Mouse (Mus musculus) heart, embryonic 15.5 days (tissue): Measurements from ENCODE around the gene Mad2l1bp. TPM values are rescaled to one million over a fixed set of nuclear protein-coding genes. Genes with fewer than 3 reads are reported as not detected.

Experiments used
- ATAC-seq: fragments of 200-750 bp; cut with Nextera tagmentation; replicated peaks from 2 replicates; pipeline ENCODE4 v1.8.0; 2017; ENCODE audit warnings: low read depth, moderate TSS enrichment; ENCODE audit not compliant: insufficient number of reproducible peaks, insufficient read depth, low FRiP score
- H3K27ac ChIP-seq: fragments of 300-500 bp; sonication (generic); 2 replicates; pipeline ENCODE4 v1.5.1; 2015; ENCODE audit warnings: mild to moderate bottlenecking, inconsistent platforms
- H3K27me3 ChIP-seq: fragments of 300-500 bp; sonication (generic); 2 replicates; pipeline ENCODE4 v1.6.1; 2015; ENCODE audit warnings: inconsistent platforms
- H3K36me3 ChIP-seq: fragments of 300-500 bp; sonication (generic); 2 replicates; pipeline ENCODE4 v1.6.1; 2015; ENCODE audit warnings: mild to moderate bottlenecking, inconsistent platforms
- H3K4me1 ChIP-seq: fragments of 300-500 bp; sonication (generic); replicated peaks from 2 replicates; pipeline ENCODE4 v1.6.1; 2015; ENCODE audit warnings: inconsistent platforms
- H3K4me2 ChIP-seq: fragments of 300-500 bp; sonication (generic); 2 replicates; pipeline ENCODE4 v1.6.1; 2015; ENCODE audit warnings: inconsistent platforms, mild to moderate bottlenecking, moderate library complexity
- H3K4me3 ChIP-seq: fragments of 300-500 bp; sonication (generic); 2 replicates; pipeline ENCODE4 v1.5.1; 2015; ENCODE audit warnings: mild to moderate bottlenecking, inconsistent platforms
- H3K9ac ChIP-seq: fragments of 300-500 bp; sonication (generic); 2 replicates; pipeline ENCODE4 v1.6.1; 2015; ENCODE audit warnings: mild to moderate bottlenecking, inconsistent platforms
- H3K9me3 ChIP-seq: fragments of 300-500 bp; sonication (generic); replicated peaks from 2 replicates; pipeline ENCODE4 v1.6.1; 2016; ENCODE audit warnings: inconsistent platforms
- WGBS: fragments of 180-500 bp; shearing (Covaris S2); methylation state at CpG from one replicate; pipeline ENCODE4 v1.1.7; 2015; ENCODE audit warnings: mixed read lengths; 5-methylcytosine and 5-hydroxymethylcytosine counted together
- polyA plus RNA-seq: library from polyadenylated mRNA; unstranded; fragments of >200 nt; fragmentation: Nextera tagmentation; extraction: Ambion mirVana; gene quantifications from 2 replicates; pipeline ENCODE4 v1.2.1, GENCODE M21; 2015

The Mad2l1bp gene
- polyA plus RNA-seq, 1 experiment from 2014 or later: 31.4 TPM

DNA sequence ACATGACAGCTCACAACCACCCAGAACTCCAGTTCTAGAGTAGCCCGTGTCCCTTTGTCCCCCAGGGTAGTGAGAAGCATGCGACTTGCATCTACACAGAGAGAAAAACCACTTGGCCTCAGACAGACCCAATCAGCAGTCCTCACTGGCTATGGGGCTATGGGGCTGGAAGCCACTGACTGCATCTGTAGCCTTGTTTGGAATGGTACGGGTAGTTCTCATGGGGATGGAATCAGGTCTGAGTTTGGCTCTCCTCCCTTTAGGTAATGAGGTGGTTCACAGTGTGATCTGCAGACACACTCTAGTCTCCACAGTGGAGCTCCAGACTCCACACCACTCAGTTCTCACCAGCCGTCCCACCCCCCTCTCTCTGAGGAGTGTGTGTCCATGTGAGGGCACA lies 30.1 kb downstream of the Mad2l1bp start:
- 90% methylated on average over 4 of the region's 4 CpGs for WGBS
- Histone ChIP-seq H3K36me3 (peaks cover 62% of the 10 kb centered on the region), H3K9me3 (no peaks in the 10 kb centered on the region), H3K27ac (0 out of 2 replicates have a peak overlapping the region, but pooled peaks have one; percentile 29), H3K9ac (no peak overlapping the region), H3K4me1 (peaks cover 8% of the 10 kb centered on the region), H3K4me2 (no peak overlapping the region), H3K4me3 (no peak overlapping the region), H3K27me3 (no peaks in the 10 kb centered on the region)
- no peak for ATAC-seq

DNA sequence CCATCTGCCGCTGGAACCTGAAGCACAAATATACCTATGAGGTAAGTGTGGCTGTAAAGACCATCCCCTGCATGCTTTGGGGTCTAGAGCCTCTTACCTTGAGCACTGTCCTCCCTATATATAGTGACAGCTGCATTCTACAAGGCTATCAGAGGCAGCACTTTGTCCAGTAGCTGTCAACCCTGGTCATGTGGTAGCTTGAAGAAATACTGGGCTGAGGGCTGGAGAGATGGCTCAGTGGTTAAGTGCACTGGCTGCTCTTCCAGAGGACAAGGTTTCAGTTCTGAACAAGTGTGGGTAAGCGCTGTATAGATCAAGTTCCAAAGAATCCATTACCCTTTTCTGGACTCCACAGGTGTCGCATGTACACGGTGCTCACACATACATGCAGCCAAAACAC lies 30.6 kb downstream of the Mad2l1bp start:
- ATAC-seq: no peak
- Histone ChIP-seq H3K4me3 (no peak overlapping the region), H3K9ac (no peak overlapping the region), H3K36me3 (peaks cover 62% of the 10 kb centered on the region), H3K27me3 (no peaks in the 10 kb centered on the region), H3K27ac (no peak overlapping the region), H3K4me1 (peaks cover 13% of the 10 kb centered on the region), H3K4me2 (no peak overlapping the region), H3K9me3 (no peaks in the 10 kb centered on the region)
- 94% methylated on average over 4 of the region's 4 CpGs for WGBS

DNA sequence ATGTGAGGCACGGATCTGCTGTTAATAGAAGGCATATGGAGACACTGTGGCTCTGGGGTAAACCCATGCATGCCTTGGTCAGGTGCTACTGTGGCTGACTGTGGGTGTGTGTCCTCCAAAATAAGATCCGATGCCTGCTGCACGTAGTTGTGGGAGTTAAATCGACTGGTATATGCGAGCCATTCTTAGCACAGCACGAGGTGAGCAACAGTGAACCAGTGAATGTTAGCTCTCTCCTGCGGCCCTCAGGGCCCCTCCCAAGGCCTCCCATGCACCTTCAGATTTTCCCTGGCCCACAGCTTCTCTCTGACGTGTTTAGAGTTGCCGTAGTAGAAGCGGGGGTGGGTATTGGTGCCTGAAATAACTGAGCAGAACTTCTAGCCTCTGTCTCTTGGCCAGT lies 33.7 kb downstream of the Mad2l1bp start:
- Histone ChIP-seq H3K4me2 (no peak overlapping the region), H3K4me1 (peaks cover 20% of the 10 kb centered on the region), H3K27ac (no peak overlapping the region), H3K36me3 (peaks cover 36% of the 10 kb centered on the region), H3K9me3 (no peaks in the 10 kb centered on the region), H3K27me3 (no peaks in the 10 kb centered on the region), H3K9ac (no peak overlapping the region), H3K4me3 (no peak overlapping the region)
- ATAC-seq: no peak
- WGBS: 81% methylated on average over 10 of the region's 10 CpGs

DNA sequence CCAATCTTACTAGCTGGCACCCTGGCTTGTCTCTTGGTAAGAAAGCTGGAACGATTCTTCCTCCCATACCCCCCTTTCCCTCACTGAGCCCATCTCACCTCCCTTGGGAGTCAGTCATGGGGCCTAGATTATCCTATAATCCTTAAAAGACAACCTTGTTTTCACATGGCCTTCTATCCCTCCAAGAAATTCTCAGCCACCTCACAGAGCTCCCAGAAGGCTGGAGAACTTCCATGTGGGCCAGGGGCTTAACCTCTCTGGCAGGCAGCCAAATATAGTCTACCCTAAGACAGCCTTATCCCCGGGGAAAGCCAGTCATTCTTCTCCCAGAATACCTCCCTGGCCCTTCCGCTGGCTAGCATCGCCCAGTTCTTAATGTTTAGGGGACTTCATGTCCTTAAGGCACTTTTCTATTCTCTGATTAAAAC lies 34.9 kb downstream of the Mad2l1bp start:
- Histone ChIP-seq H3K36me3 (peaks cover 25% of the 10 kb centered on the region), H3K9ac (no peak overlapping the region), H3K4me1 (peaks cover 21% of the 10 kb centered on the region), H3K27me3 (no peaks in the 10 kb centered on the region), H3K9me3 (no peaks in the 10 kb centered on the region), H3K4me2 (no peak overlapping the region), H3K27ac (no peak overlapping the region), H3K4me3 (no peak overlapping the region)
- no peak for ATAC-seq
- WGBS: 56% methylated on average over 4 of the region's 4 CpGs

DNA sequence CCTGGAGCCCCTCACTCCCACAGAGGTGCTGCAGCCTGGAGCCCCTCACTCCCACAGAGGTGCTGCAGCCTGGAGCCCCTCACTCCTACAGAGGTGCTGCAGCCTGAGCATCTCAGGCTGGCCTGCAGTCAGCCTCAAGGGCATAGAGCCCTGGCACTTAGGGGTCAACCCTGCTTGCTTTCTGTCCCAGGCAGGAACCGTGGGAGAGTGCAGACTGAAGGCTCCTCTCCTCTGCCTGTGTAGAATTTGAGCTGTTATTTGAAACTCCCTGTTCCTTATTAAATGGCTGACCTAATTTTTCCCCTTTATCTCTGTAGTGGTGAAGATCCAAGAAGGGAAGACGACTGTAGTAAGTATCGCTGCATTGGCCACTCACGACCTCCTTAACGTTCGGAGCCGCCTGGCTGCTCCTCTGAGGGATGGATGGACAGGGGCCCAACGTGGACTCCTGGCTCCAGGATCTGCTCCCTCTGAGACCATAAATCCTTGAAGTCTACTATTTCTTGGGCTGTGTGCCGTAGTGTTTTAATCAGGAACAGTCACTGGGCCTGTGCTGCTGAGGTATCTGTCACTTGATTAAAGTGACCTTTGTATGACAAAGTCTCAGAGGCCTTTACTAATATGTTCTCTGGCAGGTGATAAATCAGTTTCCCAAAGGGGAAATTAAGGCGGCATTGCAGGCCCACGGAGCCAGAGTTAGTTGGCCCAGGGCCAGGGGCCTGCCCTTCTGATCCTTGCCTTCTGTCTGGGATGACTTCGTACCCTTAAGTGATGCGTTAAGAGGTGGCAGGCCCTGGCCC lies 35.5 kb downstream of the Mad2l1bp start:
- peaks cover 18% of the 10 kb centered on the region for H3K4me1 ChIP-seq
- H3K9ac ChIP-seq: no peak overlapping the region
- 65% methylated on average over 13 of the region's 13 CpGs for WGBS
- no peak overlapping the region for H3K4me2 ChIP-seq
- H3K9me3 ChIP-seq: no peaks in the 10 kb centered on the region
- H3K36me3 ChIP-seq: peaks cover 21% of the 10 kb centered on the region
- 0 out of 2 replicates have a peak, but pooled peaks have one; percentile 35 for ATAC-seq
- H3K4me3 ChIP-seq: no peak overlapping the region
- H3K27me3 ChIP-seq: no peaks in the 10 kb centered on the region
- no peak overlapping the region for H3K27ac ChIP-seq

DNA sequence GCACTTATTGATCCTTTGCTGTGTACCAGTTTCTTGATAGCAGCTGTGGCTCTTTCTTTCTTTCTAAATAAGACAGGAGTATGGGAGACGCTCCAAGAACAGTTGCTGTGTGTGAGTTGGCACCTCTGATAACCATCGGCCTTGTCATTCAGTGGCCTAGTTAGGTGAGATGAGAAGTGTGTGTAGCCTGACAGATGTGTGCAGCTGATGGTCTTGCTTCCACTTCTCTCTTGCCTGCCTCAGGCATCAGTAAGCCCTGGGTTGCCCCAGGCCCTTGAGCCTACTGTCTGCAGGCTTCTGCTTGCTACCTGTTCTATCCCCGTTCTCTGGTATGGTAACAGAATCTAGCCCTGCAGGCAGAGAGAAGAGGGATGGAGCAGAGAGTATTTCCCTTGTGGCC lies 36.5 kb downstream of the Mad2l1bp start:
- no peak overlapping the region for H3K9ac ChIP-seq
- no peak overlapping the region for H3K4me2 ChIP-seq
- 74% methylated on average over 3 of the region's 3 CpGs for WGBS
- H3K27me3 ChIP-seq: no peaks in the 10 kb centered on the region
- H3K4me1 ChIP-seq: peaks cover 19% of the 10 kb centered on the region
- no peaks in the 10 kb centered on the region for H3K9me3 ChIP-seq
- no peak for ATAC-seq
- no peak overlapping the region for H3K27ac ChIP-seq
- H3K36me3 ChIP-seq: peaks cover 18% of the 10 kb centered on the region; the same call in 1 of the 2 replicates
- no peak overlapping the region for H3K4me3 ChIP-seq

DNA sequence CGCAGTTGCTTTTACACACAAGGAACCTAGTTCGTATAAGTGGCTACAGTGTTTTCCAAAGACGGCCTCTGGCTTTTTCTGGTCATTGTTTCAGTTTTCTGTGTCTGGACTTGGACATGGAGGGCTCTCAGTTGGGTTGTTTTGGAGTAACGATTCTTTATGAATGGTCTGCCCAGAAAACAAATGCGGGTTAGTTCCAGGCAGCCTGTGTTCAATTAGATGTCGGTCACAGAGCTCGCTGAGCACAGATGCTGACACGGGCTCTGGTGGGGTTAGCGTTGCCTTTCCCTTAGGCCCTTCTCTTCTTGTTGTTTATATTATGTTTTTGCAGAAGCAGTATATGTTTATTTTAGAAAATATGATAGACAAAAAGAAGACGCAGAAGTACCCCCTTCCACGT lies 37.2 kb downstream of the Mad2l1bp start:
- H3K9ac ChIP-seq: no peak overlapping the region
- no peak overlapping the region for H3K4me2 ChIP-seq
- no peaks in the 10 kb centered on the region for H3K27me3 ChIP-seq
- H3K27ac ChIP-seq: no peak overlapping the region
- peaks cover 25% of the 10 kb centered on the region for H3K4me1 ChIP-seq
- peaks cover 18% of the 10 kb centered on the region; the same call in 1 of the 2 replicates for H3K36me3 ChIP-seq
- H3K9me3 ChIP-seq: no peaks in the 10 kb centered on the region
- WGBS: 83% methylated on average over 11 of the region's 11 CpGs
- ATAC-seq: no peak
- no peak overlapping the region for H3K4me3 ChIP-seq

DNA sequence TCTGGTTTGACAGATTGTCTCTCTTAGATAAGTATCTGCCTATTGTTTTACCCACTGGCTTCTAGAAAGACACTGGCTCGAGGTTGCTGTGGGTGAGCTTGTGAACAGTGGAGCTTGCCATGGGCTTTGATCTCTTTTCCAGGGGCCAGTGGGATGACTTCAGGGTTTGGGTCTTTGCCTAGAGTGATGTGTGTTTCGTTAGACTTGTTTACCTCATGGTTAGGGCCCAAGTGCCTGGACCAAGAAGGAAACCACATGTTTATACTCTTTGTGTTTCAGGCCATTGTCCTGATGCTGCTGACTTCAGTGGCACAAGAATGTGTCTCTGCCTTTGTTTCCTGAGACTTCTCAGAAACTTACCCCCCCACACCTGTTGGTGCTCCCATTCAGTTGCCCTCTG lies 37.9 kb downstream of the Mad2l1bp start:
- H3K36me3 ChIP-seq: peaks cover 17% of the 10 kb centered on the region; the same call in 1 of the 2 replicates
- peaks cover 25% of the 10 kb centered on the region for H3K4me1 ChIP-seq
- no peak overlapping the region for H3K27ac ChIP-seq
- WGBS: 50% methylated on average over 2 of the region's 2 CpGs
- H3K9me3 ChIP-seq: no peaks in the 10 kb centered on the region
- no peak overlapping the region for H3K9ac ChIP-seq
- no peak for ATAC-seq
- no peak overlapping the region for H3K4me3 ChIP-seq
- H3K4me2 ChIP-seq: no peak overlapping the region
- no peaks in the 10 kb centered on the region for H3K27me3 ChIP-seq

DNA sequence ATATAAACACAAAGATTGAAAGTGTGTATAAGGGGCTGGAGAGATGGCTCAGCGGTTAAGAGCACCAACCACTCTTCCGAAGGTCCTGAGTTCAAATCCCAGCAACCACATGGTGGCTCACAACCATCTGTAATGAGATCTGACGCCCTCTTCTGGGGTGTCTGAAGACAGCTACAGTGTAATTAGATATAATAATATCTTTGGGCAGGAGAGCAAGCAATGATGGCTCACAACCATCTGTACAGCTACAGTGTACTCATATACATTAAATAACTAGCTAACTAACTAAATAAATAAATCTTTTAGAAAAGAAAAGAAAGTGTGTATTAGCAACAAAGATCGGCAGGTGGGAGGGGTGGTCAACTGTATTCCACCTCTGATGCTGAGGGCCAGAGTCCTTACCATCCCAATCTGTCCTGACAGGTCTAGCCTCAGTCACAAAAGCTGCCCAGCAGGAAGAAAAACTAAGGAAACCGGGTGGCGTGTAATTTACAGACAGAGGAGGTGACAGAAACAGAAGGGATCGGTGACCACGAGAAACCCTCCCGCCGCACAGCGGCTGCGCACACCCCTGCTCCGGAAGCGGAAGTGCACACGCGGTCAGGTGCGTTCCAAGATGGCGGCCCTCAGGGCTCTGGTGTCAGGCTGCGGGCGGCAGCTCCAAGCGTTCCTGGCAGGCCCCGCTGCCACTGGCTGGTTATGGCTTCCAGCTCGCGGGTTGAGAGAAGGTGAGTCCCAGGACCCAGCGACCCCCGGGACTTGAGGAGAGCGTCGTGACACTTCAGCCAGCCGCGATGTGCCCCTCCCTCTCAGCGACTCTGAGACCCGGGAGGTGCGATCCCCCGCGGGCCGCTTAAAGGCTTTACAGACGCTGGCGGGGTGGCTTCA lies 42.7 kb downstream of the Mad2l1bp start, which contains the start of gene Mrps18a:
Gene Mrps18a (plus strand): TSS at position 585 of the 888 bp plus-strand sequence.
- Histone ChIP-seq H3K9me3 (no peaks in the 10 kb centered on the region), H3K4me2 (peak within 1 kb of the TSS; percentile 88), H3K27ac (peak within 1 kb of the TSS; percentile 69), H3K36me3 (no peaks in the 10 kb centered on the region), H3K4me3 (peak within 1 kb of the TSS; percentile 84), H3K27me3 (peaks cover 13% of the 10 kb centered on the region), H3K4me1 (peaks cover 13% of the 10 kb centered on the region), H3K9ac (peak within 1 kb of the TSS; percentile 72)
- WGBS: 4% methylated on average over 38 of the region's 38 CpGs
- ATAC-seq: peak; percentile 85

DNA sequence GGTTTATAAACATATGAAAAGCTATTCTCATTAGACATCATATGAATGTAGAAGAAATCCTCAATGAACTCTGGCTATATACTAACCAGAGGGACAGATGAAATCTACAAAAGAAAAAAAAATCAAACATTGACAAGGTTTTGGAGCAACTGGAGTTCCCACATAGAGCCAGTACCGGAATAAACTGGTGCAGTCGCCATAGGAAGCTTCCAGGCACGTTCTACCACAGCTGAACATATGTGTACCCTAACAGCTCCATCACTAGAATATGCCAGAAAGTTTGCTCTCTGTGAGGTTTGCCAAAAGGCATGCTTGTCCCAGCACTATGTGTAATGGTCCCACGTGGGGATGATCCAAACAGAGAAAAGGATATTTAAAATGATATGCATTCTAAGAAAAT lies 45.1 kb downstream of the Mad2l1bp start:
- H3K27ac ChIP-seq: no peak overlapping the region
- WGBS: 73% methylated on average over 4 of the region's 4 CpGs
- no peak overlapping the region for H3K9ac ChIP-seq
- ATAC-seq: no peak
- H3K27me3 ChIP-seq: peaks cover 13% of the 10 kb centered on the region
- peaks cover 18% of the 10 kb centered on the region for H3K4me1 ChIP-seq
- H3K4me3 ChIP-seq: no peak overlapping the region
- H3K4me2 ChIP-seq: no peak overlapping the region
- no peaks in the 10 kb centered on the region for H3K9me3 ChIP-seq
- H3K36me3 ChIP-seq: no peaks in the 10 kb centered on the region

DNA sequence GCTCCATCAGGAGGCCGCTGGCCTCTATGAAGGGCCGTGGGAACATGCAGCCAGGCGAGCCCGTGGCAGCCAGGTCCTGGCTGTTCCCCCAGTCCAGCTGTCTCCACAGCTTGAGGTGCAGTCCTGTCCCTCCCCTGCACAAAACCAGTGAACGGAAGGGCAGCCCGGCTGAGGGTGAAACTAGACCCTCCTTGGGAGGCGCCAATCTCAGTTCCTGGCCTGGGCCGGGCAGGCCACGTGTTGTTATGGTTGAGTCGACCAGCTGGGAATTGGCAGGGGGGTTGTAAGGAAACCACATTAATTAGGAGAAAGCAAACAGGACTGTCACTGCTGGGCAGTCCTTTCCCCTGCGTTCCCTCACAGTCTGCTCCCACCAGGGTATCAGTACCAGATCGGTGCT lies 48.9 kb downstream of the Mad2l1bp start:
- Histone ChIP-seq H3K9me3 (no peaks in the 10 kb centered on the region), H3K27ac (peak overlapping the region; percentile 40; the same call in 1 of the 2 replicates), H3K4me3 (no peak overlapping the region), H3K4me1 (peaks cover 9% of the 10 kb centered on the region), H3K9ac (no peak overlapping the region), H3K36me3 (no peaks in the 10 kb centered on the region), H3K4me2 (no peak overlapping the region), H3K27me3 (peaks cover 7% of the 10 kb centered on the region; the same call in 1 of the 2 replicates)
- WGBS: 22% methylated on average over 12 of the region's 12 CpGs
- peak; percentile 74 for ATAC-seq
